Mouse (Mus musculus): ENCODE data around the gene Cdh4.

GRCm38 (mm10) chr2:179659254-179659653 lies 217.0 kb downstream of the Cdh4 start:
- TF ChIP-seq GATA1 (IDR thresholded peaks at IDR 0.05; ENCODE audit: borderline replicate concordance, low read length) (no peak), FLI1 (IDR thresholded peaks at IDR 0.05; ENCODE audit: low read length) (no peak)
